Mouse (Mus musculus) limb, embryonic 12.5 days (tissue): ENCODE data around the gene Fgfr2. TPM values are rescaled to one million over a fixed set of nuclear protein-coding genes. Genes with fewer than 3 reads are reported as not detected.

Experiments
- ATAC-seq: fragments of 200-750 bp; cut with Nextera tagmentation; 2 replicates; pipeline ENCODE4 v1.8.0; 2017; ENCODE audit warnings: low read depth, moderate TSS enrichment; ENCODE audit not compliant: insufficient number of reproducible peaks, insufficient read depth, low FRiP score, low TSS enrichment
- H3K27ac ChIP-seq: fragments of 300-500 bp; sonication (generic); 2 replicates; pipeline ENCODE4 v1.5.1; 2016; ENCODE audit warnings: mild to moderate bottlenecking, moderate library complexity
- H3K27me3 ChIP-seq: fragments of 300-500 bp; sonication (generic); 2 replicates; pipeline ENCODE4 v1.6.1; 2016; ENCODE audit warnings: mild to moderate bottlenecking, moderate library complexity
- H3K36me3 ChIP-seq: fragments of 300-500 bp; sonication (generic); 2 replicates; pipeline ENCODE4 v1.6.1; 2016; ENCODE audit warnings: mild to moderate bottlenecking, moderate library complexity
- H3K4me1 ChIP-seq: fragments of 300-500 bp; sonication (generic); replicated peaks from 2 replicates; pipeline ENCODE4 v1.6.1; 2016
- H3K4me2 ChIP-seq: fragments of 300-500 bp; sonication (generic); 2 replicates; pipeline ENCODE4 v1.6.1; 2016; ENCODE audit warnings: mild to moderate bottlenecking, moderate library complexity
- H3K4me3 ChIP-seq: fragments of 300-500 bp; sonication (generic); replicated peaks from 2 replicates; pipeline ENCODE4 v1.5.1; 2016; ENCODE audit warnings: mild to moderate bottlenecking
- H3K9ac ChIP-seq: fragments of 300-500 bp; sonication (generic); replicated peaks from 2 replicates; pipeline ENCODE4 v1.6.1; 2016; ENCODE audit warnings: mild to moderate bottlenecking, moderate library complexity
- H3K9me3 ChIP-seq: fragments of 300-500 bp; sonication (generic); 2 replicates; pipeline ENCODE4 v1.6.1; 2016; ENCODE audit warnings: mild to moderate bottlenecking, moderate library complexity
- WGBS: fragments of 180-500 bp; shearing (Covaris S2); methylation state at CpG from one replicate; pipeline ENCODE4 v1.1.7; 2016; 5-methylcytosine and 5-hydroxymethylcytosine counted together
- polyA plus RNA-seq: library from polyadenylated mRNA; unstranded; fragments of >200 nt; fragmentation: Nextera tagmentation; extraction: Ambion mirVana; gene quantifications from 2 replicates; pipeline ENCODE4 v1.2.1, GENCODE M21; 2016

Gene Fgfr2
- polyA plus RNA-seq, 1 experiment from 2014 or later: 112 TPM

DNA sequence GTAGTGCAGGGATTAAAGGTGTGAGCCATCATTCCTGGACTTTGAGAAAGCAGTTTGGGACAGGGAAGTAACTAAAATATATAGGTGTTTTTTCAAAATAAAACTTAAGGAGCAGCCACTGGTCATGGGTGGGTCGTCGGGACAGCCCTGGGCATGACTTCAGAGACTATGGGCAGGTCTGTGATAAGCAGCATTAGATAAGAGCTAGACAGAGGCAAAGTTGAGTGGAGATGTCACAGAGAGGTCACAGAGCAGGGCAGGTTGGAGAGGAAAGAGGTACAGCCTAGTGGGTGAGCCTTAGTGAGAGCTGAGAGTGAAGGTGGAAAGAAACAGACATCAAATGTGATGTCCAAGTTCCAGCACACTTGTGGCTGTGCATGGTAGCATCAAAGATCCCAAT lies 2086.1 kb downstream of the Fgfr2 start:
- H3K4me3 ChIP-seq: no peak overlapping the region
- no peak for ATAC-seq
- H3K4me2 ChIP-seq: no peak overlapping the region
- no peaks in the 10 kb centered on the region for H3K36me3 ChIP-seq
- H3K9ac ChIP-seq: no peak overlapping the region
- no peaks in the 10 kb centered on the region for H3K27me3 ChIP-seq
- H3K9me3 ChIP-seq: no peaks in the 10 kb centered on the region
- WGBS: 84% methylated on average over 2 of the region's 2 CpGs
- no peak overlapping the region for H3K27ac ChIP-seq
- H3K4me1 ChIP-seq: no peaks in the 10 kb centered on the region

GRCm38 (mm10) chr7:131036396-131036795 lies 2086.8 kb downstream of the Fgfr2 start:
- H3K36me3 ChIP-seq: no peaks in the 10 kb centered on the region
- ATAC-seq: no peak
- H3K4me1 ChIP-seq: no peaks in the 10 kb centered on the region
- WGBS: 89% methylated on average over 3 of the region's 3 CpGs
- H3K9me3 ChIP-seq: no peaks in the 10 kb centered on the region
- no peak overlapping the region for H3K27ac ChIP-seq
- no peak overlapping the region for H3K9ac ChIP-seq
- no peak overlapping the region for H3K4me3 ChIP-seq
- H3K27me3 ChIP-seq: no peaks in the 10 kb centered on the region
- no peak overlapping the region for H3K4me2 ChIP-seq

DNA sequence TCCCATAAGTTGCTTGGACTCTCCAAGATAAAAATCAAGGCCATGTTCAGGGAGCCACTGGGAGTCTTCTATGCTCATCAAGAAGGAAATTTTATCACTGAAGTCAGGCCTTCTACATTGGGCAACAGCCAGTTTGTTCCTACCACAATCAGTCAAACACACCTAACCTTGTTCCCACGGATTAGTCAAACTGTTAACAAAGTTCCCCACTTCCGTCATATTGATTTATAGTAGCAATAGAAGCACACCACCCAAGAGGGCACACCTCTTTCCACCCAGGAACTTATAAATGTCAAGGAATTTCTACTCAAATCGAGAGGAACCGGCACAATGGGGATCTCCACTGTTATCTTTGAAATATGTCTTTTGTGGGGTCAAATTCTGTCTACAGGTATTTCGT lies 2091.4 kb downstream of the Fgfr2 start, which contains the start of gene Dmbt1:
Gene Dmbt1, plus strand, starts transcription at position 299 of the 400 bp plus-strand sequence.
- no peak within 1 kb of the TSS for H3K4me3 ChIP-seq
- no peak for ATAC-seq
- no peaks in the 10 kb centered on the region for H3K27me3 ChIP-seq
- H3K36me3 ChIP-seq: no peaks in the 10 kb centered on the region
- no peaks in the 10 kb centered on the region for H3K4me1 ChIP-seq
- no peak within 1 kb of the TSS for H3K4me2 ChIP-seq
- H3K27ac ChIP-seq: no peak within 1 kb of the TSS
- 79% methylated on average over 5 of the region's 5 CpGs for WGBS
- H3K9me3 ChIP-seq: no peaks in the 10 kb centered on the region
- no peak within 1 kb of the TSS for H3K9ac ChIP-seq

DNA sequence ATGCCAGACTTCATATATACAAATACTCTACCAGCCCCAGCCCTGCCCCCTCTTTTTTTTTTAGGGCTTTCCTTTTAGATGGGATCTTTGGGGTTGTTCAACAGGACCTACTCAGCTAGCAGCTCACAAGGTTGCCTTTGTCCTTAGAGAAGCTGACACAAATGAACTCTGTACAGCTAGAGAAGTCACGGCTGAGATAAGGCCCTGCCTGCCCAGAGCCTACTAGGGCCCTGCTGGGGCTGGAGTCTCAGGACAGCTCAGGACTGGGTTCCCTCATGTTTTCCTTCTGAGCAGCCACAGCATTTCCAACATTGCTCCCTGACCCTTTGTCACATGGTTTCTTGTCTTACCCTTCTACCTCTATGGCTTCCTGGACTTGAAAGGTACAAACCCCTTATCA lies 2095.6 kb downstream of the Fgfr2 start:
- 97% methylated on average over 1 of the region's 1 CpGs for WGBS
- H3K9ac ChIP-seq: no peak overlapping the region
- H3K4me1 ChIP-seq: no peaks in the 10 kb centered on the region
- H3K9me3 ChIP-seq: no peaks in the 10 kb centered on the region
- H3K27ac ChIP-seq: no peak overlapping the region
- H3K4me3 ChIP-seq: no peak overlapping the region
- no peaks in the 10 kb centered on the region for H3K27me3 ChIP-seq
- no peaks in the 10 kb centered on the region for H3K36me3 ChIP-seq
- no peak for ATAC-seq
- no peak overlapping the region for H3K4me2 ChIP-seq

DNA sequence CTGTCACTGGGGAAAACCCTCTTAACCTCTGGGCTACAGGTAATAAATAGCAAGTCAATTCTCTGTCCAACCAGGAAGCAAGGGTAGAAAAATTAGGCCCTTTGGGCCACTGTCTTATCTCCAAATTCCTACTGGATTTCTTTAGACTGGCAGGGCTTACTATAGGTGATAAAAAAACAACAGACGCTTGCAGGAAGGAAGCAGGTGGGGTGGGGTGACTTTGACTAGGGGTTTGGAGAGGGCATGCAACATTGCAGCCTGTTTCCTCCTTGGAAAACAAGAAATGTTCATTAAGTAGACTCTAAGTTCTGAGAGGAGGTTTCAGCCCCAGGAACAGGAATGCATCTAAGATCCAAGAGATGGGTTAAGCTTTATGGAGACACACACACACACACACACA lies 2098.3 kb downstream of the Fgfr2 start:
- Histone ChIP-seq H3K9me3 (no peaks in the 10 kb centered on the region), H3K9ac (no peak overlapping the region), H3K27ac (no peak overlapping the region), H3K4me3 (no peak overlapping the region), H3K27me3 (no peaks in the 10 kb centered on the region), H3K4me2 (no peak overlapping the region), H3K36me3 (no peaks in the 10 kb centered on the region), H3K4me1 (no peaks in the 10 kb centered on the region)
- no peak for ATAC-seq
- 50% methylated on average over 1 of the region's 1 CpGs for WGBS

DNA sequence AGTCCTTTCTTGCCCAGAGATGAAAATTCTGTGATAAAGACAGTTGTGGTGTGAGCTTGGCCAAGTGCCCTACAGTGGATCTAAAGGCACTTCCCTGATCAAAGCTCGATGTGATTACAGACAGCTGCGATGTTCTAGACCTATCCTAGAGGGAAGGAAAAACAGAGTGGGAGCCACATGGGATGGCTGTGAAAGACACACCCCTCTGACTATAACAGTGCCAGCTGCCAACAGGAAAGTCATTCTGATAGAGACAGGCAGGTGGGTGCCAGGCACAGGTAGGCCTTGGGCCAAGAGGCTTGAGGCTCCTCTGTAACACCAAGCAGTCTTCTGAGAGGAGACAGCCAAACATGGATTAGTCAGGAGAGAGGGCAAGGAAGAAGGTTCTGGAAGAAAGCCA lies 2104.0 kb downstream of the Fgfr2 start:
- peaks cover 5% of the 10 kb centered on the region; the same call in 1 of the 2 replicates for H3K9me3 ChIP-seq
- H3K36me3 ChIP-seq: no peaks in the 10 kb centered on the region
- no peak overlapping the region for H3K9ac ChIP-seq
- ATAC-seq: no peak
- no peak overlapping the region for H3K4me3 ChIP-seq
- H3K27me3 ChIP-seq: no peaks in the 10 kb centered on the region
- no peaks in the 10 kb centered on the region for H3K4me1 ChIP-seq
- H3K27ac ChIP-seq: no peak overlapping the region
- WGBS: 92% methylated on average over 2 of the region's 2 CpGs
- H3K4me2 ChIP-seq: no peak overlapping the region

DNA sequence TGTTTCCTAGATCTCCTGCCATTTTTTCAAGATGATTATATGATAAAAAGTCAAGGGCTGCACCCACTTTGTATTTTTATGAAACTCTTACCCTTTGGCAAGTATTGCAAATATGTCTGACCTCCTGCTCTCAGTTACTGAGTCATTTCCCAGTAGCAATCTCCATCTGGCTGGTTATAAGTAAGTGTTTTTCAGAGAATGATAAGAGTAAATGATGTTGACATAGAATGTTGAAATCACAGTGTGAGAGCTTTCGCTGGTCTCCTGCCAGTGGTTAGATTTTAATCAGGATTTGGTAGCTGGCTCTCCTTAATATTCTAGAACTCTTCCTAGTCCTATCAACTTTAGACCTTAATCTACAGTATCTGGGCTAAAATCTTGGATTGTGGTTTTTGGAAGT lies 2111.2 kb downstream of the Fgfr2 start:
- no peak overlapping the region for H3K4me2 ChIP-seq
- H3K27ac ChIP-seq: no peak overlapping the region
- WGBS: 84% methylated on average over 1 of the region's 1 CpGs
- no peaks in the 10 kb centered on the region for H3K27me3 ChIP-seq
- no peak overlapping the region for H3K4me3 ChIP-seq
- no peaks in the 10 kb centered on the region for H3K4me1 ChIP-seq
- H3K9me3 ChIP-seq: peaks cover 3% of the 10 kb centered on the region; the same call in 1 of the 2 replicates
- H3K9ac ChIP-seq: no peak overlapping the region
- H3K36me3 ChIP-seq: no peaks in the 10 kb centered on the region
- ATAC-seq: no peak

GRCm38 (mm10) chr7:131009178-131009577 lies 2114.0 kb downstream of the Fgfr2 start:
- no peaks in the 10 kb centered on the region for H3K4me1 ChIP-seq
- no peak overlapping the region for H3K9ac ChIP-seq
- ATAC-seq: no peak
- 80% methylated on average over 5 of the region's 5 CpGs for WGBS
- H3K4me2 ChIP-seq: no peak overlapping the region
- no peaks in the 10 kb centered on the region for H3K27me3 ChIP-seq
- H3K27ac ChIP-seq: no peak overlapping the region
- H3K9me3 ChIP-seq: peaks cover 14% of the 10 kb centered on the region
- H3K4me3 ChIP-seq: no peak overlapping the region
- H3K36me3 ChIP-seq: no peaks in the 10 kb centered on the region

DNA sequence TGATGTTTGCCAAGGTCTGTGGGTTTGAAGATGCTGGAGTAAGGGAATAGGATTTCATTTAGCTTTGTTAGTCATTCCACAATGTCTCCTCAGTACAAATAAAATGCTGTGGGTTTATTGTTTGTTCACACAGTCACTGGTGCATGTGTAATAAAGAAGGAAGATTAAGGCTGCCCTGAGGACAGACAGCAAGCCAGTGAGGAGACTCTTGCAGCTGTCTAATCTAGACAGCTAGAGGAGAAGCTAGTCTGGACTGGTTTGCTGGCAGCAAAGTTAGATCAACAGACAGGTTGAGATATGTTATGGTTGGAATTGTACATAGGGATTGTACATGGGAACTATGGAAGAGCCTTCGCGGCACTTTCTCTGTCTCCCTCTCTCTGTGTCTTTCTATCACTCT lies 2115.9 kb downstream of the Fgfr2 start:
- Histone ChIP-seq H3K4me2 (no peak overlapping the region), H3K9ac (no peak overlapping the region), H3K4me1 (no peaks in the 10 kb centered on the region), H3K27me3 (no peaks in the 10 kb centered on the region), H3K36me3 (no peaks in the 10 kb centered on the region), H3K9me3 (peaks cover 14% of the 10 kb centered on the region), H3K4me3 (no peak overlapping the region), H3K27ac (no peak overlapping the region)
- ATAC-seq: no peak
- 96% methylated on average over 2 of the region's 2 CpGs for WGBS

GRCm38 (mm10) chr7:131004071-131004470 lies 2119.1 kb downstream of the Fgfr2 start:
- Histone ChIP-seq H3K4me1 (no peaks in the 10 kb centered on the region), H3K9me3 (peaks cover 14% of the 10 kb centered on the region), H3K9ac (no peak overlapping the region), H3K4me2 (no peak overlapping the region), H3K27ac (no peak overlapping the region), H3K36me3 (no peaks in the 10 kb centered on the region), H3K4me3 (no peak overlapping the region), H3K27me3 (no peaks in the 10 kb centered on the region)
- no peak for ATAC-seq
- WGBS: 90% methylated on average over 5 of the region's 5 CpGs

- ATAC-seq: no peak
- no peaks in the 10 kb centered on the region for H3K36me3 ChIP-seq
- WGBS: 82% methylated on average over 12 of the region's 12 CpGs
- H3K27ac ChIP-seq: no peak overlapping the region
- H3K27me3 ChIP-seq: no peaks in the 10 kb centered on the region; the same call in 1 of the 2 replicates
- peaks cover 14% of the 10 kb centered on the region for H3K9me3 ChIP-seq
- no peaks in the 10 kb centered on the region for H3K4me1 ChIP-seq
- no peak overlapping the region for H3K4me2 ChIP-seq
- no peak overlapping the region for H3K4me3 ChIP-seq
- H3K9ac ChIP-seq: no peak overlapping the region
These were observed 2121.0 kb downstream of the Fgfr2 start for GRCm38 (mm10) chr7:131001976-131002726.

DNA sequence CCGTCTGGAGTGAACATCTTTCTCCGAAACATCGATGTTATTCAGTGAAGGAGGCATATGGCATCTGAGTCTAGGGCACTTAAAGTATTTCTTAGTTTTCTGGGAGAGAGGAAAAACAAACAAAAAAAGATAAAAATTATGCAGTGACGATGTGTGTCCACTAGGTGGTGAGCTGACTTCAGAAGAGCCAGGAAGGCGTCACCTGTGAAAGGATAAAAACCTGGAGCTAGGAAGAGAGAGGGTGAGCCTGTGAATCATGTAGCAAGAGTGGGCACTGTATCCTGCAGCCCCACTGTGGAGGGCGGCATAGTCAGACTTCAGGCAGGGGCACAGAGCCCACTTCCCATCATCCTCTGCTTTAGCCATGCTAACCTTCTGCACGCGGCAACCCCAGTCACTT lies 2129.2 kb downstream of the Fgfr2 start:
- Histone ChIP-seq H3K27ac (no peak overlapping the region), H3K9ac (no peak overlapping the region), H3K27me3 (no peaks in the 10 kb centered on the region; the same call in 1 of the 2 replicates), H3K9me3 (no peaks in the 10 kb centered on the region), H3K4me2 (no peak overlapping the region), H3K36me3 (no peaks in the 10 kb centered on the region), H3K4me1 (peaks cover 11% of the 10 kb centered on the region), H3K4me3 (no peak overlapping the region)
- ATAC-seq: no peak
- 50% methylated on average over 8 of the region's 8 CpGs for WGBS
